9 mouse cellular contexts compared by ENCODE assay signal in the genomic region with DNA sequence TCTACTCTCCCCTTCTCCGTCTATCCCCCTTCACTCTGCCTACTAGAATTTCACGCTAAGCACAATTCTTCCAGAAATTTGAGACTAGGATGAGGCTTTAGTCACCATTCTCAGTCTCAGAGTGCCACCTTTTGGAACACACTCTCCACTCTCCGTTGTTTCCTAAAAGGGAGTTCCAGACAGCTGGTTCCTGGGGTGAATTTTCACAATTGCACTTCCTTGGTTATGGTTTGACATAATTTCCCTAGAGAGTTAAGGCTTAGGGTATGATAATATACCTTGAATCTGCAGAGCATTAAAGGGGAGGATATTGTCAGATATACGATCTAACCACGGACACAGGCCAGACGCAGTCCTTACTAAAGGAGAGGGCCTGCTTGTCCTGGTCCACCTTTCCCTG.
DNase-seq lines count a peak whose midpoint lies in the region; ATAC-seq and TF ChIP-seq lines count a peak whose summit lies in the region.
"Had no signal": no experiment of that assay in that cellular context is flagged by ENCODE, and none has a peak within 500 bp of the region (broad histone marks: within the 10 kb centered on the region; RNA-seq: fewer than 3 reads in every experiment).

No protein-coding gene starts in this region.

- H3K27ac ChIP-seq in embryonic facial prominence, embryonic 11.5 days (replicated peaks; ENCODE audit: low read depth, low read length): no peak overlapping the region
- H3K27ac ChIP-seq in embryonic facial prominence, embryonic 10.5 days (replicated peaks): no peak overlapping the region
- no peak overlapping the region for H3K27ac ChIP-seq in liver, postnatal 0 days (ENCODE audit: low read depth)
- no peak overlapping the region for H3K27ac ChIP-seq in liver, embryonic 11.5 days (ENCODE audit: low read depth, low read length)
- no peak overlapping the region for H3K27ac ChIP-seq in hindbrain, embryonic 16.5 days (ENCODE audit: low read depth, low read length)
- H3K27ac ChIP-seq: liver, embryonic 14.5 days had no signal

- ATAC-seq in embryonic facial prominence, embryonic 11.5 days (replicated peaks; ENCODE audit: insufficient number of reproducible peaks, low FRiP score, low TSS enrichment, low read depth): no peak
- ATAC-seq in liver, postnatal 0 days: no peak
- ATAC-seq in liver, embryonic 11.5 days (replicated peaks; ENCODE audit: low FRiP score): no peak
- ATAC-seq in hindbrain, embryonic 16.5 days: 0 out of 2 replicates have a peak, but pooled peaks have one; percentile 52
- no peak for ATAC-seq in erythroblast, adult 5-6 weeks (replicated peaks; ENCODE audit: low FRiP score, poor library complexity, severe bottlenecking)

- no peaks in the 10 kb centered on the region for H3K36me3 ChIP-seq in embryonic facial prominence, embryonic 11.5 days (replicated peaks; ENCODE audit: control insufficient read depth, insufficient read depth, low read depth, low read length)
- H3K36me3 ChIP-seq in embryonic facial prominence, embryonic 10.5 days (replicated peaks): no peaks in the 10 kb centered on the region
- H3K36me3 ChIP-seq in liver, postnatal 0 days (replicated peaks; ENCODE audit: insufficient read depth, low read length): no peaks in the 10 kb centered on the region
- H3K36me3 ChIP-seq in liver, embryonic 11.5 days (ENCODE audit: control insufficient read depth, insufficient read depth, low read length): no peaks in the 10 kb centered on the region
- H3K36me3 ChIP-seq in hindbrain, embryonic 16.5 days (ENCODE audit: control insufficient read depth, insufficient read depth, low read length): no peaks in the 10 kb centered on the region

- peak; percentile 53 for TF ChIP-seq CTCF in liver, postnatal 0 days (IDR thresholded peaks at IDR 0.05; ENCODE audit: low read depth)

- no peak overlapping the region for H3K4me3 ChIP-seq in embryonic facial prominence, embryonic 11.5 days (ENCODE audit: low read depth, low read length)
- no peak overlapping the region for H3K4me3 ChIP-seq in embryonic facial prominence, embryonic 10.5 days
- no peak overlapping the region for H3K4me3 ChIP-seq in liver, postnatal 0 days (ENCODE audit: low read depth, low read length)
- no peak overlapping the region for H3K4me3 ChIP-seq in liver, embryonic 11.5 days (ENCODE audit: low read depth, low read length)
- no peak overlapping the region for H3K4me3 ChIP-seq in hindbrain, embryonic 16.5 days (ENCODE audit: low read length)

- H3K27me3 ChIP-seq in embryonic facial prominence, embryonic 11.5 days (ENCODE audit: control insufficient read depth, insufficient read depth, low read length): no peaks in the 10 kb centered on the region
- no peaks in the 10 kb centered on the region for H3K27me3 ChIP-seq in embryonic facial prominence, embryonic 10.5 days (replicated peaks; ENCODE audit: low read depth, poor library complexity, severe bottlenecking)
- no peaks in the 10 kb centered on the region for H3K27me3 ChIP-seq in liver, postnatal 0 days (ENCODE audit: insufficient read depth, low read length)
- no peaks in the 10 kb centered on the region for H3K27me3 ChIP-seq in liver, embryonic 11.5 days (replicated peaks; ENCODE audit: control insufficient read depth, insufficient read depth, low read length)
- peaks cover 2% of the 10 kb centered on the region; the same call in 1 of the 2 replicates for H3K27me3 ChIP-seq in hindbrain, embryonic 16.5 days (replicated peaks; ENCODE audit: control insufficient read depth, insufficient read depth, low read length)

- peak; percentile 76 for DNase-seq in embryonic facial prominence, embryonic 11.5 days (ENCODE audit: low spot score)
- DNase-seq in embryonic facial prominence, embryonic 10.5 days (ENCODE audit: low spot score): no peak
- no peak for DNase-seq in liver, postnatal 0 days
- no peak for DNase-seq in liver, embryonic 11.5 days (ENCODE audit: low spot score)
- DNase-seq in lung, postnatal 36 days: peak; percentile 44
- DNase-seq in adrenal gland, adult 18-20 months (ENCODE audit: low spot score in 2 of 2): no peak

- no peak overlapping the region for H3K4me2 ChIP-seq in embryonic facial prominence, embryonic 11.5 days (ENCODE audit: low read depth, low read length)
- H3K4me2 ChIP-seq in liver, postnatal 0 days (ENCODE audit: low read depth, low read length): no peak overlapping the region
- H3K4me2 ChIP-seq in liver, embryonic 11.5 days: no peak overlapping the region
- no peak overlapping the region for H3K4me2 ChIP-seq in hindbrain, embryonic 16.5 days (ENCODE audit: low read length)

- TF ChIP-seq EP300 in liver, postnatal 0 days (IDR thresholded peaks at IDR 0.05; ENCODE audit: low read depth): no peak

- H3K4me1 ChIP-seq in embryonic facial prominence, embryonic 11.5 days (ENCODE audit: control insufficient read depth, insufficient read depth, low read length): no peaks in the 10 kb centered on the region
- H3K4me1 ChIP-seq in embryonic facial prominence, embryonic 10.5 days: peaks cover 13% of the 10 kb centered on the region
- no peaks in the 10 kb centered on the region for H3K4me1 ChIP-seq in liver, postnatal 0 days (ENCODE audit: insufficient read depth)
- no peaks in the 10 kb centered on the region for H3K4me1 ChIP-seq in liver, embryonic 11.5 days (replicated peaks; ENCODE audit: control insufficient read depth, insufficient read depth, low read length)
- no peaks in the 10 kb centered on the region for H3K4me1 ChIP-seq in hindbrain, embryonic 16.5 days (ENCODE audit: control insufficient read depth, insufficient read depth, low read depth, low read length)

- 38% methylated on average over 6 of the region's 6 CpGs for WGBS in embryonic facial prominence, embryonic 11.5 days
- 49% methylated on average over 6 of the region's 6 CpGs for WGBS in embryonic facial prominence, embryonic 10.5 days
- 50% methylated on average over 6 of the region's 6 CpGs for WGBS in liver, postnatal 0 days (ENCODE audit: insufficient replicate concordance)
- WGBS in liver, embryonic 11.5 days: 55% methylated on average over 6 of the region's 6 CpGs
- 57% methylated on average over 6 of the region's 6 CpGs for WGBS in hindbrain, embryonic 16.5 days

- no peak overlapping the region for H3K9ac ChIP-seq in embryonic facial prominence, embryonic 11.5 days (replicated peaks; ENCODE audit: low read length)
- H3K9ac ChIP-seq in liver, postnatal 0 days (replicated peaks): no peak overlapping the region
- H3K9ac ChIP-seq in liver, embryonic 11.5 days (ENCODE audit: low read depth, low read length): no peak overlapping the region
- H3K9ac ChIP-seq in hindbrain, embryonic 16.5 days (ENCODE audit: low read depth, low read length): no peak overlapping the region
- H3K9ac ChIP-seq: liver, embryonic 14.5 days had no signal

- H3K9me3 ChIP-seq in embryonic facial prominence, embryonic 11.5 days (replicated peaks; ENCODE audit: control insufficient read depth, low read length): no peaks in the 10 kb centered on the region
- no peaks in the 10 kb centered on the region for H3K9me3 ChIP-seq in embryonic facial prominence, embryonic 10.5 days
- H3K9me3 ChIP-seq in liver, postnatal 0 days (ENCODE audit: low read length): no peaks in the 10 kb centered on the region
- no peaks in the 10 kb centered on the region for H3K9me3 ChIP-seq in liver, embryonic 11.5 days (ENCODE audit: control insufficient read depth, low read length)
- no peaks in the 10 kb centered on the region for H3K9me3 ChIP-seq in hindbrain, embryonic 16.5 days (ENCODE audit: control insufficient read depth, low read length)

Comparison
In these comparisons a context has a peak if more than half of its experiments do, and no peak if none do; other contexts are left out.
1. DNase-seq: peak in embryonic facial prominence, embryonic 11.5 days (single experiment) and lung, postnatal 36 days (single experiment); none in embryonic facial prominence, embryonic 10.5 days (single experiment), liver, postnatal 0 days (single experiment), liver, embryonic 11.5 days (single experiment) and adrenal gland, adult 18-20 months (0 of 2).